Comparison of ENCODE assay signal across 8 mouse cellular contexts in genomic region chr2:112501209-112501608, GRCm38 (mm10). TPM values are rescaled to one million over a fixed set of nuclear protein-coding genes. Genes with fewer than 3 reads are reported as not detected.
DNase-seq lines count a peak whose midpoint lies in the region; ATAC-seq lines count a peak whose summit lies in the region.

No protein-coding gene starts in this region.

- no peak overlapping the region for H3K27ac ChIP-seq in hindbrain, embryonic 15.5 days (replicated peaks)

- H3K36me3 ChIP-seq in hindbrain, embryonic 15.5 days = no peaks in the 10 kb centered on the region

- H3K27me3 ChIP-seq in hindbrain, embryonic 15.5 days = no peaks in the 10 kb centered on the region

- no peak overlapping the region for H3K4me2 ChIP-seq in hindbrain, embryonic 15.5 days

- DNase-seq in ZHBTc4 (ENCODE audit: low read depth, low spot score) = peak; percentile 94
- peak; percentile 39 to 62 for DNase-seq in cerebellum, postnatal 4 days (ENCODE audit: low spot score in 2 of 2)
- peak; percentile 84 for DNase-seq in gastrocnemius, adult 18-20 months (ENCODE audit: low spot score)
- DNase-seq in left cerebral cortex, adult 11 months (ENCODE audit: low spot score) = peak; percentile 58
- peak; percentile 76 to 80 for DNase-seq in lung, postnatal 4 days
- peak; percentile 78 to 89 for DNase-seq in right cerebral cortex, adult 2 months (ENCODE audit: low spot score in 2 of 2)
- DNase-seq in urinary bladder, postnatal 14 days (ENCODE audit: low spot score) = peak; percentile 73

- H3K4me3 ChIP-seq in hindbrain, embryonic 15.5 days = no peak overlapping the region

- WGBS in hindbrain, embryonic 15.5 days = 5% methylated on average over 6 of the region's 6 CpGs

- peak; percentile 95 for ATAC-seq in hindbrain, embryonic 15.5 days (ENCODE audit: low FRiP score, low read depth)

- H3K9me3 ChIP-seq in hindbrain, embryonic 15.5 days = no peaks in the 10 kb centered on the region

- H3K9ac ChIP-seq in hindbrain, embryonic 15.5 days = no peak overlapping the region

- H3K4me1 ChIP-seq in hindbrain, embryonic 15.5 days (replicated peaks) = peaks cover 2% of the 10 kb centered on the region; the same call in 1 of the 2 replicates

RNA-seq across cellular contexts. Expression of gene Aven, which starts 8.4 kb away (rescaled TPM):
- total RNA-seq in gastrocnemius, adult 18-20 months (2021) = 10 to 100 TPM; 11.1 to 15.5 TPM
- 3.9 and 4.4 TPM in 2 replicates for polyA plus RNA-seq in hindbrain, embryonic 15.5 days (2015; fragmentation: Nextera tagmentation; extraction: Ambion mirVana)

RNA-seq across cellular contexts. Expression of gene Chrm5, which starts 20.6 kb away (rescaled TPM):
- not detected for total RNA-seq in gastrocnemius, adult 18-20 months (2021)
- polyA plus RNA-seq in hindbrain, embryonic 15.5 days (2015; fragmentation: Nextera tagmentation; extraction: Ambion mirVana) = 0.84 and 0.93 TPM in 2 replicates

RNA-seq across cellular contexts. Expression of gene Emc7, which starts 46.4 kb away (rescaled TPM):
- total RNA-seq in gastrocnemius, adult 18-20 months (2021) = 10 to 100 TPM; 12.8 to 13.4 TPM
- polyA plus RNA-seq in hindbrain, embryonic 15.5 days (2015; fragmentation: Nextera tagmentation; extraction: Ambion mirVana) = 22.1 and 22.9 TPM in 2 replicates
